Mouse (Mus musculus): ENCODE data around the gene AC131692.1. TPM values are rescaled to one million over a fixed set of nuclear protein-coding genes. Genes with fewer than 3 reads are reported as not detected.

Gene AC131692.1
- not detected in 2 replicates for polyA plus RNA-seq (2015; fragmentation: Nextera tagmentation; extraction: Ambion mirVana)

GRCm38 (mm10) chr19:6094119-6094518 is at the start of gene AC131692.1:
Gene AC131692.1 (plus strand): TSS chr19:6094419.
- no peaks in the 10 kb centered on the region for H3K9me3 ChIP-seq (replicated peaks)
- no peak within 1 kb of the TSS for H3K27ac ChIP-seq (replicated peaks)
- no peak within 1 kb of the TSS for H3K9ac ChIP-seq (replicated peaks)
- 92% methylated on average over 7 of the region's 7 CpGs for WGBS
- no peak within 1 kb of the TSS for H3K4me3 ChIP-seq (replicated peaks)
- H3K4me2 ChIP-seq, result no peak within 1 kb of the TSS
- H3K4me1 ChIP-seq, result no peaks in the 10 kb centered on the region
- no peaks in the 10 kb centered on the region for H3K27me3 ChIP-seq (replicated peaks)
- ATAC-seq (ENCODE audit: low FRiP score), result no peak
- H3K36me3 ChIP-seq, result 0 out of 2 replicates have a peak, but pooled peaks cover 3% of the 10 kb centered on the region

- Histone ChIP-seq H3K9ac (replicated peaks) (peak overlapping the region; percentile 90), H3K27ac (replicated peaks) (peak overlapping the region; percentile 100), H3K4me3 (replicated peaks) (peak overlapping the region; percentile 91), H3K27me3 (replicated peaks) (no peaks in the 10 kb centered on the region), H3K4me1 (peaks cover 31% of the 10 kb centered on the region), H3K36me3 (peaks cover 24% of the 10 kb centered on the region), H3K9me3 (replicated peaks) (no peaks in the 10 kb centered on the region), H3K4me2 (peak overlapping the region; percentile 83)
- WGBS, result 13% methylated on average over 20 of the region's 20 CpGs
- ATAC-seq (ENCODE audit: low FRiP score), result peak; percentile 50
These were observed 48.6 kb upstream of the AC131692.1 start for GRCm38 (mm10) chr19:6045366-6046293.

GRCm38 (mm10) chr19:6046294-6047153 is 47.7 kb upstream of the AC131692.1 start, which contains the start of gene Syvn1:
Gene Syvn1 (plus strand): TSS chr19:6046576.
- WGBS, result under 1% methylated on average over 61 of the region's 65 CpGs
- Histone ChIP-seq H3K36me3 (peaks cover 33% of the 10 kb centered on the region), H3K9me3 (replicated peaks) (no peaks in the 10 kb centered on the region), H3K27ac (replicated peaks) (peak within 1 kb of the TSS; percentile 100), H3K4me2 (peak within 1 kb of the TSS; percentile 83), H3K9ac (replicated peaks) (peak within 1 kb of the TSS; percentile 90), H3K27me3 (replicated peaks) (no peaks in the 10 kb centered on the region), H3K4me1 (peaks cover 33% of the 10 kb centered on the region), H3K4me3 (replicated peaks) (peak within 1 kb of the TSS; percentile 91)
- peak; percentile 92 for ATAC-seq (ENCODE audit: low FRiP score)

GRCm38 (mm10) chr19:6047154-6047898 is 46.9 kb upstream of the AC131692.1 start:
- peaks cover 41% of the 10 kb centered on the region for H3K36me3 ChIP-seq
- no peaks in the 10 kb centered on the region for H3K9me3 ChIP-seq (replicated peaks)
- H3K27ac ChIP-seq (replicated peaks), result peak overlapping the region; percentile 100
- H3K4me1 ChIP-seq, result peaks cover 33% of the 10 kb centered on the region
- WGBS, result 2% methylated on average over 43 of the region's 44 CpGs
- H3K4me3 ChIP-seq (replicated peaks), result peak overlapping the region; percentile 91
- H3K27me3 ChIP-seq (replicated peaks), result no peaks in the 10 kb centered on the region
- peak overlapping the region; percentile 90 for H3K9ac ChIP-seq (replicated peaks)
- peak overlapping the region; percentile 83 for H3K4me2 ChIP-seq
- peak; percentile 3; the same call in 1 of the 2 replicates for ATAC-seq (ENCODE audit: low FRiP score)

GRCm38 (mm10) chr19:6047899-6048166 is 46.4 kb upstream of the AC131692.1 start:
- H3K4me1 ChIP-seq, result peaks cover 36% of the 10 kb centered on the region
- H3K4me2 ChIP-seq, result peak overlapping the region; percentile 83
- peaks cover 46% of the 10 kb centered on the region for H3K36me3 ChIP-seq
- WGBS, result 92% methylated on average over 8 of the region's 8 CpGs
- H3K9ac ChIP-seq (replicated peaks), result peak overlapping the region; percentile 90
- H3K27ac ChIP-seq (replicated peaks), result no peak overlapping the region
- no peak for ATAC-seq (ENCODE audit: low FRiP score)
- H3K4me3 ChIP-seq (replicated peaks), result peak overlapping the region; percentile 91
- H3K9me3 ChIP-seq (replicated peaks), result no peaks in the 10 kb centered on the region
- no peaks in the 10 kb centered on the region for H3K27me3 ChIP-seq (replicated peaks)

- no peak for ATAC-seq (ENCODE audit: low FRiP score)
- H3K27me3 ChIP-seq (replicated peaks), result no peaks in the 10 kb centered on the region
- H3K9me3 ChIP-seq (replicated peaks), result no peaks in the 10 kb centered on the region
- no peak overlapping the region for H3K9ac ChIP-seq (replicated peaks)
- H3K4me3 ChIP-seq (replicated peaks), result peak overlapping the region; percentile 91; the same call in 1 of the 2 replicates
- H3K36me3 ChIP-seq, result peaks cover 57% of the 10 kb centered on the region
- H3K4me2 ChIP-seq, result no peak overlapping the region
- 93% methylated on average over 11 of the region's 11 CpGs for WGBS
- peaks cover 40% of the 10 kb centered on the region for H3K4me1 ChIP-seq
- no peak overlapping the region for H3K27ac ChIP-seq (replicated peaks)
These were observed 45.4 kb upstream of the AC131692.1 start for GRCm38 (mm10) chr19:6048681-6049410.

- no peaks in the 10 kb centered on the region for H3K27me3 ChIP-seq (replicated peaks)
- H3K27ac ChIP-seq (replicated peaks), result no peak overlapping the region
- H3K4me2 ChIP-seq, result no peak overlapping the region
- no peak overlapping the region for H3K9ac ChIP-seq (replicated peaks)
- peaks cover 40% of the 10 kb centered on the region for H3K4me1 ChIP-seq
- H3K9me3 ChIP-seq (replicated peaks), result no peaks in the 10 kb centered on the region
- no peak overlapping the region for H3K4me3 ChIP-seq (replicated peaks)
- no peak for ATAC-seq (ENCODE audit: low FRiP score)
- H3K36me3 ChIP-seq, result peaks cover 76% of the 10 kb centered on the region
- 89% methylated on average over 7 of the region's 7 CpGs for WGBS
These were observed 41.7 kb upstream of the AC131692.1 start for GRCm38 (mm10) chr19:6052516-6052915.

- no peaks in the 10 kb centered on the region for H3K27me3 ChIP-seq (replicated peaks)
- peaks cover 68% of the 10 kb centered on the region for H3K36me3 ChIP-seq
- H3K4me1 ChIP-seq, result peaks cover 32% of the 10 kb centered on the region
- H3K9me3 ChIP-seq (replicated peaks), result no peaks in the 10 kb centered on the region
- no peak overlapping the region for H3K27ac ChIP-seq (replicated peaks)
- no peak overlapping the region for H3K4me2 ChIP-seq
- H3K9ac ChIP-seq (replicated peaks), result no peak overlapping the region
- 90% methylated on average over 5 of the region's 5 CpGs for WGBS
- H3K4me3 ChIP-seq (replicated peaks), result no peak overlapping the region
- ATAC-seq (ENCODE audit: low FRiP score), result no peak
These were observed 39.9 kb upstream of the AC131692.1 start for GRCm38 (mm10) chr19:6054296-6054695.

GRCm38 (mm10) chr19:6056696-6057095 is 37.5 kb upstream of the AC131692.1 start:
- H3K27ac ChIP-seq (replicated peaks), result no peak overlapping the region
- peak overlapping the region; percentile 78 for H3K4me2 ChIP-seq
- no peaks in the 10 kb centered on the region for H3K9me3 ChIP-seq (replicated peaks)
- H3K27me3 ChIP-seq (replicated peaks), result no peaks in the 10 kb centered on the region
- peaks cover 50% of the 10 kb centered on the region for H3K36me3 ChIP-seq
- peak overlapping the region; percentile 91 for H3K9ac ChIP-seq (replicated peaks)
- WGBS, result 58% methylated on average over 4 of the region's 4 CpGs
- peak overlapping the region; percentile 91 for H3K4me3 ChIP-seq (replicated peaks)
- peaks cover 41% of the 10 kb centered on the region for H3K4me1 ChIP-seq
- no peak for ATAC-seq (ENCODE audit: low FRiP score)

- no peaks in the 10 kb centered on the region for H3K27me3 ChIP-seq (replicated peaks)
- H3K9me3 ChIP-seq (replicated peaks), result no peaks in the 10 kb centered on the region
- peaks cover 49% of the 10 kb centered on the region for H3K4me1 ChIP-seq
- peak within 1 kb of the TSS; percentile 87 for H3K27ac ChIP-seq (replicated peaks)
- peak within 1 kb of the TSS; percentile 91 for H3K9ac ChIP-seq (replicated peaks)
- H3K36me3 ChIP-seq, result peaks cover 42% of the 10 kb centered on the region
- peak within 1 kb of the TSS; percentile 91 for H3K4me3 ChIP-seq (replicated peaks)
- H3K4me2 ChIP-seq, result peak within 1 kb of the TSS; percentile 83
- whole genome bisulfite sequencing, result under 1% methylated on average over 57 of the region's 63 CpGs
- peak; percentile 90 for ATAC-seq (ENCODE audit: low FRiP score)
These were observed 36.7 kb upstream of the AC131692.1 start, which contains the start of the genes Mrpl49 and Fau for GRCm38 (mm10) chr19:6057313-6058096. Gene Mrpl49 (minus strand): TSS chr19:6057785. Gene Fau (plus strand): TSS chr19:6057844.

Data from neural tube, embryonic 15.5 days (tissue).